Mouse (Mus musculus): ENCODE measurements around the gene Rsrp1. TPM values are rescaled to one million over a fixed set of nuclear protein-coding genes. Genes with fewer than 3 reads are reported as not detected.

Gene Rsrp1
- polyA plus RNA-seq, 2 experiments: 416 to 627 TPM

GRCm38 (mm10) chr4:134913413-134913812, 10.0 kb upstream of the Rsrp1 start:
- WGBS: 33% methylated on average over 3 of the region's 3 CpGs
- H3K4me2 ChIP-seq (replicated peaks; ENCODE audit: low read depth, low read length, severe bottlenecking): 0 out of 2 replicates have a peak overlapping the region, but pooled peaks have one; percentile 1
- DNase-seq (ENCODE audit: low spot score): no peak

GRCm38 (mm10) chr4:134914122-134914863, 9.1 kb upstream of the Rsrp1 start:
- H3K9ac ChIP-seq (ENCODE audit: low read depth, low read length, severe bottlenecking): peak overlapping the region; percentile 76
- H3K27me3 ChIP-seq (ENCODE audit: control insufficient read depth, insufficient read depth, low read length): no peaks in the 10 kb centered on the region
- H3K4me1 ChIP-seq (ENCODE audit: control insufficient read depth, insufficient read depth, low read length): peaks cover 4% of the 10 kb centered on the region
- H3K4me3 ChIP-seq (replicated peaks; ENCODE audit: low read length): peak overlapping the region; percentile 76
- H3K27ac ChIP-seq (replicated peaks; ENCODE audit: low read depth, low read length): peak overlapping the region; percentile 73
- ATAC-seq (ENCODE audit: low FRiP score, low read depth) (peak; percentile 72), DNase-seq (ENCODE audit: low spot score) (no peak)
- TF ChIP-seq POLR2A (IDR thresholded peaks at IDR 0.05; ENCODE audit: borderline replicate concordance, extremely low read depth, insufficient read depth, insufficient read length): no peak
- 2% methylated on average over 40 of the region's 43 CpGs for WGBS
- H3K4me2 ChIP-seq (replicated peaks; ENCODE audit: low read depth, low read length, severe bottlenecking): peak overlapping the region; percentile 54
- no peaks in the 10 kb centered on the region for H3K9me3 ChIP-seq (ENCODE audit: control insufficient read depth, low read length)
- peaks cover 21% of the 10 kb centered on the region for H3K36me3 ChIP-seq (ENCODE audit: control insufficient read depth, insufficient read depth, low read length)

More at GRCm38 (mm10) chr4:134913413-134913812, 10.0 kb upstream of the Rsrp1 start:
- Histone ChIP-seq H3K27me3 (ENCODE audit: control insufficient read depth, insufficient read depth, low read length) (no peaks in the 10 kb centered on the region), H3K9ac (ENCODE audit: low read depth, low read length, severe bottlenecking) (no peak overlapping the region), H3K4me1 (ENCODE audit: control insufficient read depth, insufficient read depth, low read length) (peaks cover 4% of the 10 kb centered on the region), H3K4me3 (replicated peaks; ENCODE audit: low read length) (no peak overlapping the region; the same call in 1 of the 2 replicates), H3K36me3 (ENCODE audit: control insufficient read depth, insufficient read depth, low read length) (peaks cover 29% of the 10 kb centered on the region), H3K9me3 (ENCODE audit: control insufficient read depth, low read length) (no peaks in the 10 kb centered on the region), H3K27ac (replicated peaks; ENCODE audit: low read depth, low read length) (no peak overlapping the region)
- TF ChIP-seq POLR2A (IDR thresholded peaks at IDR 0.05; ENCODE audit: borderline replicate concordance, extremely low read depth, insufficient read depth, insufficient read length): no peak
- no peak for ATAC-seq (ENCODE audit: low FRiP score, low read depth)

- ATAC-seq (ENCODE audit: low FRiP score, low read depth) (peak; percentile 94), DNase-seq (ENCODE audit: low spot score) (peak; percentile 92)
- Histone ChIP-seq H3K4me3 (replicated peaks; ENCODE audit: low read length) (peak within 1 kb of the TSS; percentile 76), H3K27ac (replicated peaks; ENCODE audit: low read depth, low read length) (peak within 1 kb of the TSS; percentile 73), H3K27me3 (ENCODE audit: control insufficient read depth, insufficient read depth, low read length) (no peaks in the 10 kb centered on the region), H3K4me2 (replicated peaks; ENCODE audit: low read depth, low read length, severe bottlenecking) (peak within 1 kb of the TSS; percentile 54), H3K9ac (ENCODE audit: low read depth, low read length, severe bottlenecking) (peak within 1 kb of the TSS; percentile 76), H3K36me3 (ENCODE audit: control insufficient read depth, insufficient read depth, low read length) (peaks cover 15% of the 10 kb centered on the region), H3K4me1 (ENCODE audit: control insufficient read depth, insufficient read depth, low read length) (peaks cover 4% of the 10 kb centered on the region), H3K9me3 (ENCODE audit: control insufficient read depth, low read length) (no peaks in the 10 kb centered on the region)
- WGBS: 0% methylated on average over 21 of the region's 25 CpGs
- TF ChIP-seq POLR2A (IDR thresholded peaks at IDR 0.05; ENCODE audit: borderline replicate concordance, extremely low read depth, insufficient read depth, insufficient read length): peak; percentile 66; the same call in 1 of the 2 replicates
These were observed 8.6 kb upstream of the Rsrp1 start, which contains the start of gene Tmem50a for GRCm38 (mm10) chr4:134914864-134915209. Gene Tmem50a, minus strand, starts transcription at chr4:134915024.

GRCm38 (mm10) chr4:134915223-134916050, 8.0 kb upstream of the Rsrp1 start:
- WGBS: 54% methylated on average over 14 of the region's 14 CpGs
- no peak for DNase-seq (ENCODE audit: low spot score)
- no peak overlapping the region for H3K27ac ChIP-seq (replicated peaks; ENCODE audit: low read depth, low read length)
- H3K4me3 ChIP-seq (replicated peaks; ENCODE audit: low read length): peak overlapping the region; percentile 76
- no peak; the same call in 1 of the 2 replicates for ATAC-seq (ENCODE audit: low FRiP score, low read depth)
- peaks cover 4% of the 10 kb centered on the region for H3K4me1 ChIP-seq (ENCODE audit: control insufficient read depth, insufficient read depth, low read length)
- H3K9me3 ChIP-seq (ENCODE audit: control insufficient read depth, low read length): no peaks in the 10 kb centered on the region
- H3K4me2 ChIP-seq (replicated peaks; ENCODE audit: low read depth, low read length, severe bottlenecking): peak overlapping the region; percentile 54
- H3K36me3 ChIP-seq (ENCODE audit: control insufficient read depth, insufficient read depth, low read length): peaks cover 13% of the 10 kb centered on the region; the same call in 1 of the 2 replicates
- peak overlapping the region; percentile 76; the same call in 1 of the 2 replicates for H3K9ac ChIP-seq (ENCODE audit: low read depth, low read length, severe bottlenecking)
- TF ChIP-seq POLR2A (IDR thresholded peaks at IDR 0.05; ENCODE audit: borderline replicate concordance, extremely low read depth, insufficient read depth, insufficient read length): no peak
- H3K27me3 ChIP-seq (ENCODE audit: control insufficient read depth, insufficient read depth, low read length): no peaks in the 10 kb centered on the region

- H3K4me2 ChIP-seq (replicated peaks; ENCODE audit: low read depth, low read length, severe bottlenecking): no peak overlapping the region
- H3K27ac ChIP-seq (replicated peaks; ENCODE audit: low read depth, low read length): no peak overlapping the region
- peaks cover 7% of the 10 kb centered on the region; the same call in 1 of the 2 replicates for H3K36me3 ChIP-seq (ENCODE audit: control insufficient read depth, insufficient read depth, low read length)
- DNase-seq (ENCODE audit: low spot score): no peak
- ATAC-seq (ENCODE audit: low FRiP score, low read depth): no peak
- no peaks in the 10 kb centered on the region for H3K9me3 ChIP-seq (ENCODE audit: control insufficient read depth, low read length)
- no peak for TF ChIP-seq POLR2A (IDR thresholded peaks at IDR 0.05; ENCODE audit: borderline replicate concordance, extremely low read depth, insufficient read depth, insufficient read length)
- H3K9ac ChIP-seq (ENCODE audit: low read depth, low read length, severe bottlenecking): no peak overlapping the region
- no peak overlapping the region for H3K4me3 ChIP-seq (replicated peaks; ENCODE audit: low read length)
- H3K4me1 ChIP-seq (ENCODE audit: control insufficient read depth, insufficient read depth, low read length): peaks cover 4% of the 10 kb centered on the region
- no peaks in the 10 kb centered on the region for H3K27me3 ChIP-seq (ENCODE audit: control insufficient read depth, insufficient read depth, low read length)
- WGBS: 70% methylated on average over 3 of the region's 3 CpGs
These were observed 6.2 kb upstream of the Rsrp1 start for GRCm38 (mm10) chr4:134917194-134917593.

Data from limb, embryonic 14.5 days (tissue).